Mouse (Mus musculus): ENCODE data around the gene Serpine1. TPM values are rescaled to one million over a fixed set of nuclear protein-coding genes. Genes with fewer than 3 reads are reported as not detected.

The Serpine1 gene
- polyA plus RNA-seq, 1 experiment from 2014 or later, result 0.97 TPM

- peak; percentile 40; the same call in 1 of the 2 replicates for ATAC-seq (replicated peaks; ENCODE audit: insufficient number of reproducible peaks, low FRiP score, low TSS enrichment)
- Histone ChIP-seq H3K4me1 (ENCODE audit: control insufficient read depth, insufficient read depth, low read length) (peaks cover 56% of the 10 kb centered on the region), H3K4me3 (ENCODE audit: low read depth, low read length) (no peak overlapping the region), H3K36me3 (ENCODE audit: control insufficient read depth, insufficient read depth, low read length) (no peaks in the 10 kb centered on the region), H3K27me3 (ENCODE audit: control insufficient read depth, insufficient read depth, low read length) (no peaks in the 10 kb centered on the region), H3K9me3 (replicated peaks; ENCODE audit: control insufficient read depth, low read length) (no peaks in the 10 kb centered on the region), H3K27ac (ENCODE audit: low read depth, low read length) (peak overlapping the region; percentile 85), H3K9ac (ENCODE audit: low read depth, low read length) (peak overlapping the region; percentile 57; the same call in 1 of the 2 replicates), H3K4me2 (0 out of 2 replicates have a peak overlapping the region, but pooled peaks have one; percentile 4)
- WGBS (ENCODE audit: insufficient replicate concordance), result 20% methylated on average over 10 of the region's 12 CpGs
These were observed 4.3 kb upstream of the Serpine1 start for GRCm38 (mm10) chr5:137076191-137076930.

GRCm38 (mm10) chr5:137075726-137076125, 3.7 kb upstream of the Serpine1 start:
- Histone ChIP-seq H3K27me3 (ENCODE audit: control insufficient read depth, insufficient read depth, low read length) (no peaks in the 10 kb centered on the region), H3K27ac (ENCODE audit: low read depth, low read length) (peak overlapping the region; percentile 85), H3K9me3 (replicated peaks; ENCODE audit: control insufficient read depth, low read length) (no peaks in the 10 kb centered on the region), H3K36me3 (ENCODE audit: control insufficient read depth, insufficient read depth, low read length) (no peaks in the 10 kb centered on the region), H3K9ac (ENCODE audit: low read depth, low read length) (no peak overlapping the region; the same call in 1 of the 2 replicates), H3K4me1 (ENCODE audit: control insufficient read depth, insufficient read depth, low read length) (peaks cover 56% of the 10 kb centered on the region), H3K4me3 (ENCODE audit: low read depth, low read length) (no peak overlapping the region), H3K4me2 (no peak overlapping the region)
- WGBS (ENCODE audit: insufficient replicate concordance), result 33% methylated on average over 6 of the region's 6 CpGs
- no peak for ATAC-seq (replicated peaks; ENCODE audit: insufficient number of reproducible peaks, low FRiP score, low TSS enrichment)

- H3K27me3 ChIP-seq (ENCODE audit: control insufficient read depth, insufficient read depth, low read length), result no peaks in the 10 kb centered on the region
- no peaks in the 10 kb centered on the region for H3K36me3 ChIP-seq (ENCODE audit: control insufficient read depth, insufficient read depth, low read length)
- no peak overlapping the region for H3K27ac ChIP-seq (ENCODE audit: low read depth, low read length)
- 31% methylated on average over 6 of the region's 6 CpGs for WGBS (ENCODE audit: insufficient replicate concordance)
- H3K4me1 ChIP-seq (ENCODE audit: control insufficient read depth, insufficient read depth, low read length), result peaks cover 51% of the 10 kb centered on the region
- H3K4me2 ChIP-seq, result no peak overlapping the region
- no peak overlapping the region for H3K9ac ChIP-seq (ENCODE audit: low read depth, low read length)
- no peak overlapping the region for H3K4me3 ChIP-seq (ENCODE audit: low read depth, low read length)
- no peaks in the 10 kb centered on the region for H3K9me3 ChIP-seq (replicated peaks; ENCODE audit: control insufficient read depth, low read length)
- no peak for ATAC-seq (replicated peaks; ENCODE audit: insufficient number of reproducible peaks, low FRiP score, low TSS enrichment)
These were observed 2.2 kb upstream of the Serpine1 start for GRCm38 (mm10) chr5:137074191-137074651.

- Histone ChIP-seq H3K27ac (ENCODE audit: low read depth, low read length) (no peak overlapping the region; the same call in 1 of the 2 replicates), H3K9me3 (replicated peaks; ENCODE audit: control insufficient read depth, low read length) (no peaks in the 10 kb centered on the region)
These were observed 1.1 kb upstream of the Serpine1 start for GRCm38 (mm10) chr5:137073141-137073540.

GRCm38 (mm10) chr5:137070881-137071605, 1.0 kb downstream of the Serpine1 start:
- H3K27ac ChIP-seq (ENCODE audit: low read depth, low read length), result no peak overlapping the region
- WGBS (ENCODE audit: insufficient replicate concordance), result 84% methylated on average over 19 of the region's 19 CpGs
- H3K9me3 ChIP-seq (replicated peaks; ENCODE audit: control insufficient read depth, low read length), result no peaks in the 10 kb centered on the region
- no peaks in the 10 kb centered on the region for H3K27me3 ChIP-seq (ENCODE audit: control insufficient read depth, insufficient read depth, low read length)
- H3K4me1 ChIP-seq (ENCODE audit: control insufficient read depth, insufficient read depth, low read length), result peaks cover 24% of the 10 kb centered on the region
- no peak overlapping the region for H3K9ac ChIP-seq (ENCODE audit: low read depth, low read length)
- H3K4me3 ChIP-seq (ENCODE audit: low read depth, low read length), result no peak overlapping the region
- no peaks in the 10 kb centered on the region for H3K36me3 ChIP-seq (ENCODE audit: control insufficient read depth, insufficient read depth, low read length)
- peak overlapping the region; percentile 60 for H3K4me2 ChIP-seq
- no peak for ATAC-seq (replicated peaks; ENCODE audit: insufficient number of reproducible peaks, low FRiP score, low TSS enrichment)

More at GRCm38 (mm10) chr5:137073141-137073540, 1.1 kb upstream of the Serpine1 start:
- Histone ChIP-seq H3K27me3 (ENCODE audit: control insufficient read depth, insufficient read depth, low read length) (no peaks in the 10 kb centered on the region), H3K4me3 (ENCODE audit: low read depth, low read length) (no peak overlapping the region), H3K4me1 (ENCODE audit: control insufficient read depth, insufficient read depth, low read length) (peaks cover 40% of the 10 kb centered on the region), H3K4me2 (no peak overlapping the region), H3K9ac (ENCODE audit: low read depth, low read length) (no peak overlapping the region), H3K36me3 (ENCODE audit: control insufficient read depth, insufficient read depth, low read length) (no peaks in the 10 kb centered on the region)
- ATAC-seq (replicated peaks; ENCODE audit: insufficient number of reproducible peaks, low FRiP score, low TSS enrichment), result no peak
- 91% methylated on average over 8 of the region's 8 CpGs for WGBS (ENCODE audit: insufficient replicate concordance)

- Histone ChIP-seq H3K27me3 (ENCODE audit: control insufficient read depth, insufficient read depth, low read length) (no peaks in the 10 kb centered on the region), H3K4me1 (ENCODE audit: control insufficient read depth, insufficient read depth, low read length) (peaks cover 11% of the 10 kb centered on the region), H3K9me3 (replicated peaks; ENCODE audit: control insufficient read depth, low read length) (no peaks in the 10 kb centered on the region), H3K9ac (ENCODE audit: low read depth, low read length) (no peak overlapping the region), H3K27ac (ENCODE audit: low read depth, low read length) (no peak overlapping the region), H3K4me3 (ENCODE audit: low read depth, low read length) (no peak overlapping the region), H3K4me2 (no peak overlapping the region), H3K36me3 (ENCODE audit: control insufficient read depth, insufficient read depth, low read length) (no peaks in the 10 kb centered on the region)
- ATAC-seq (replicated peaks; ENCODE audit: insufficient number of reproducible peaks, low FRiP score, low TSS enrichment), result no peak
- WGBS (ENCODE audit: insufficient replicate concordance), result 69% methylated on average over 4 of the region's 4 CpGs
These were observed 3.4 kb downstream of the Serpine1 start for GRCm38 (mm10) chr5:137068711-137069110.

GRCm38 (mm10) chr5:137065923-137066322, 6.1 kb downstream of the Serpine1 start:
- H3K27ac ChIP-seq (ENCODE audit: low read depth, low read length), result no peak overlapping the region
- H3K9me3 ChIP-seq (replicated peaks; ENCODE audit: control insufficient read depth, low read length), result no peaks in the 10 kb centered on the region
- no peaks in the 10 kb centered on the region for H3K4me1 ChIP-seq (ENCODE audit: control insufficient read depth, insufficient read depth, low read length)
- H3K4me2 ChIP-seq, result no peak overlapping the region
- WGBS (ENCODE audit: insufficient replicate concordance), result 65% methylated on average over 8 of the region's 8 CpGs
- no peak for ATAC-seq (replicated peaks; ENCODE audit: insufficient number of reproducible peaks, low FRiP score, low TSS enrichment)
- no peaks in the 10 kb centered on the region for H3K36me3 ChIP-seq (ENCODE audit: control insufficient read depth, insufficient read depth, low read length)
- H3K9ac ChIP-seq (ENCODE audit: low read depth, low read length), result no peak overlapping the region
- no peaks in the 10 kb centered on the region for H3K27me3 ChIP-seq (ENCODE audit: control insufficient read depth, insufficient read depth, low read length)
- H3K4me3 ChIP-seq (ENCODE audit: low read depth, low read length), result no peak overlapping the region

- no peak for ATAC-seq (replicated peaks; ENCODE audit: insufficient number of reproducible peaks, low FRiP score, low TSS enrichment)
- no peak overlapping the region for H3K9ac ChIP-seq (ENCODE audit: low read depth, low read length)
- 59% methylated on average over 6 of the region's 6 CpGs for WGBS (ENCODE audit: insufficient replicate concordance)
These were observed 6.6 kb downstream of the Serpine1 start for GRCm38 (mm10) chr5:137065454-137065853.

More at GRCm38 (mm10) chr5:137065454-137065853, 6.6 kb downstream of the Serpine1 start:
- H3K4me1 ChIP-seq (ENCODE audit: control insufficient read depth, insufficient read depth, low read length), result no peaks in the 10 kb centered on the region
- no peak overlapping the region for H3K4me2 ChIP-seq
- no peak overlapping the region for H3K27ac ChIP-seq (ENCODE audit: low read depth, low read length)
- H3K36me3 ChIP-seq (ENCODE audit: control insufficient read depth, insufficient read depth, low read length), result no peaks in the 10 kb centered on the region
- H3K27me3 ChIP-seq (ENCODE audit: control insufficient read depth, insufficient read depth, low read length), result no peaks in the 10 kb centered on the region
- no peak overlapping the region for H3K4me3 ChIP-seq (ENCODE audit: low read depth, low read length)
- no peaks in the 10 kb centered on the region for H3K9me3 ChIP-seq (replicated peaks; ENCODE audit: control insufficient read depth, low read length)

Data from heart, embryonic 11.5 days (tissue).